Mouse (Mus musculus) thymus, adult 2 months (tissue): ENCODE measurements around the gene Tead3.

ENCODE experiments used
- CTCF ChIP-seq: fragments of 200-500 bp; IDR thresholded peaks from 2 replicates; pipeline ENCODE4 v1.5.1; 2012; ENCODE audit warnings: mild to moderate bottlenecking, control low read depth, low read length, moderate library complexity, borderline replicate concordance; ENCODE audit not compliant: control insufficient read depth, poor library complexity, insufficient read depth; ENCODE audit errors: extremely low read depth
- POLR2A ChIP-seq: fragments of 200-500 bp; IDR thresholded peaks from 2 replicates; pipeline ENCODE4 v1.6.1; 2012; ENCODE audit warnings: mild to moderate bottlenecking, low read length, control low read depth, moderate library complexity; ENCODE audit not compliant: control insufficient read depth, poor library complexity, insufficient read depth; ENCODE audit errors: extremely low read depth

- TF ChIP-seq POLR2A (no peak), CTCF (no peak)
These were observed 634 bp downstream of the Tead3 start for GRCm38 (mm10) chr17:28349901-28350465.
